Mouse (Mus musculus) heart, postnatal 0 days (tissue): Measurements from ENCODE around the gene Cacna1f.

Experiments used
- CTCF ChIP-seq: IDR thresholded peaks from 2 replicates; pipeline ENCODE4 v1.5.1; 2016; ENCODE audit warnings: antibody characterized with exemption, control low read depth, low read depth
- EP300 ChIP-seq: IDR thresholded peaks from 2 replicates; pipeline ENCODE4 v1.6.1; 2016; ENCODE audit warnings: antibody characterized with exemption, low read depth

GRCm38 (mm10) chrX:7605575-7605941 is 1.3 kb upstream of the Cacna1f start:
- TF ChIP-seq CTCF (no peak), EP300 (no peak)
